Mouse (Mus musculus): Measurements from ENCODE around the gene Dgka. TPM values are rescaled to one million over a fixed set of nuclear protein-coding genes. Genes with fewer than 3 reads are reported as not detected.
"Not testable (repeated sequence)": the region's sequence is repeated elsewhere in the genome, so short reads cannot be mapped to it uniquely, and the experiment has no call there.

The Dgka gene
- polyA plus RNA-seq, 1 experiment from 2014 or later, result 7.8 TPM

DNA sequence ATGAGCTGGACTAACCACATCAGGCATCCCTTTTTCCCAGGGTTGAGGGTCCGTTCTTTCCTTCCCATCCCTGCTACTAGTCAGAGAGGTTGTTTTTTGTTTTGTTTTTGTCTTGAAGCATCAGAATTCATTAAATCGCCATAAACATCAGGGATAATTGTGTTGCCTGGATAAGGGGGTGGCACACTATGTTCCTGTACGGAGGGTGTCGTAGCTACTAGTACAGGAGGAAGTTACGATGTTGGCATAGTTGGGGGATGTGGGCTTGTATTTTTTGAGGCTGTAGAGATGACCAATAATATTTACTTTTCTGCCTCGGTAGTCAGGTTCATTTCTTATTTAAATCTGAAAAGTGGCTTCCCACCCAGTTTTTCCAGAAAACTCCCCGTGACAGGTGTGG is 1.4 kb downstream of the Dgka start:
- Histone ChIP-seq H3K9me3 (ENCODE audit: control insufficient read depth, low read length) (no peaks in the 10 kb centered on the region), H3K36me3 (ENCODE audit: control insufficient read depth, insufficient read depth, low read length) (no peaks in the 10 kb centered on the region), H3K9ac (replicated peaks; ENCODE audit: low read depth, low read length) (peak overlapping the region; percentile 68; the same call in 1 of the 2 replicates), H3K27ac (ENCODE audit: low read depth, low read length) (no peak overlapping the region), H3K27me3 (ENCODE audit: control insufficient read depth, insufficient read depth, low read length) (peaks cover 12% of the 10 kb centered on the region), H3K4me1 (ENCODE audit: control insufficient read depth, insufficient read depth, low read length) (peaks cover 7% of the 10 kb centered on the region; the same call in 1 of the 2 replicates), H3K4me2 (ENCODE audit: low read depth, low read length) (peak overlapping the region; percentile 91), H3K4me3 (ENCODE audit: low read depth, low read length) (peak overlapping the region; percentile 59)
- ATAC-seq (ENCODE audit: low read depth), result no peak
- WGBS, result 6% methylated on average over 7 of the region's 7 CpGs

- no peaks in the 10 kb centered on the region for H3K9me3 ChIP-seq (ENCODE audit: control insufficient read depth, low read length)
- peaks cover 7% of the 10 kb centered on the region; the same call in 1 of the 2 replicates for H3K4me1 ChIP-seq (ENCODE audit: control insufficient read depth, insufficient read depth, low read length)
- H3K36me3 ChIP-seq (ENCODE audit: control insufficient read depth, insufficient read depth, low read length), result no peaks in the 10 kb centered on the region
- H3K27ac ChIP-seq (ENCODE audit: low read depth, low read length), result no peak overlapping the region
- H3K27me3 ChIP-seq (ENCODE audit: control insufficient read depth, insufficient read depth, low read length), result peaks cover 12% of the 10 kb centered on the region
- no peak overlapping the region; the same call in 1 of the 2 replicates for H3K4me2 ChIP-seq (ENCODE audit: low read depth, low read length)
- ATAC-seq (ENCODE audit: low read depth), result no peak
- WGBS, result 48% methylated on average over 4 of the region's 4 CpGs
- no peak overlapping the region for H3K4me3 ChIP-seq (ENCODE audit: low read depth, low read length)
- no peak overlapping the region for H3K9ac ChIP-seq (replicated peaks; ENCODE audit: low read depth, low read length)
These were observed 2.0 kb downstream of the Dgka start for GRCm38 (mm10) chr10:128742616-128743015.

DNA sequence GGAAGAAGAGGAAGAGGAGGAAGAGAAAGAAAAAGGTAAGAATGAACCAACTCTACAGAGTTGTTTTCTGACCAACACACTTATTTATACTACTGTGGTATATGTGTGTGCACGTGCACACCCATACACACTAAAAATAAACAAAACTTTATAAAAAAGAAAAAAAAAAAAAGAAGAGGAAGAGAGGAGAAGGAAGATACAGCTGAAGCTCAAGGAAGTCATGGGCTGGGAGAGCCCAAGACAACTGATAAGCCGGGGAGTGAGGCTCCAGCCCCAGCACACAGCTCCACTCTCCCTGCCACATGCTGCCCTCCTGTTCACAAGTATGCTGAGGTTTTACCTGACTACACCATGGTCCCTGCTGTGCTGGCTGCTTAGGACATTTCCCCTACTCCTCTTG is 4.4 kb downstream of the Dgka start:
- H3K9ac ChIP-seq (replicated peaks; ENCODE audit: low read depth, low read length), result no peak overlapping the region
- no peak for ATAC-seq (ENCODE audit: low read depth)
- peaks cover 4% of the 10 kb centered on the region; the same call in 1 of the 2 replicates for H3K4me1 ChIP-seq (ENCODE audit: control insufficient read depth, insufficient read depth, low read length)
- H3K27me3 ChIP-seq (ENCODE audit: control insufficient read depth, insufficient read depth, low read length), result peaks cover 12% of the 10 kb centered on the region
- no peak overlapping the region for H3K4me3 ChIP-seq (ENCODE audit: low read depth, low read length)
- no peak overlapping the region for H3K4me2 ChIP-seq (ENCODE audit: low read depth, low read length)
- no peaks in the 10 kb centered on the region for H3K9me3 ChIP-seq (ENCODE audit: control insufficient read depth, low read length)
- no peak overlapping the region for H3K27ac ChIP-seq (ENCODE audit: low read depth, low read length)
- WGBS, result 80% methylated on average over 2 of the region's 2 CpGs
- H3K36me3 ChIP-seq (ENCODE audit: control insufficient read depth, insufficient read depth, low read length), result no peaks in the 10 kb centered on the region

GRCm38 (mm10) chr10:128737435-128737834 is 7.2 kb downstream of the Dgka start:
- no peak overlapping the region for H3K9ac ChIP-seq (replicated peaks; ENCODE audit: low read depth, low read length)

GRCm38 (mm10) chr10:128731992-128732391 is 12.7 kb downstream of the Dgka start:
- Histone ChIP-seq H3K36me3 (ENCODE audit: control insufficient read depth, insufficient read depth, low read length) (no peaks in the 10 kb centered on the region), H3K27me3 (ENCODE audit: control insufficient read depth, insufficient read depth, low read length) (no peaks in the 10 kb centered on the region), H3K4me1 (ENCODE audit: control insufficient read depth, insufficient read depth, low read length) (no peaks in the 10 kb centered on the region), H3K9ac (replicated peaks; ENCODE audit: low read depth, low read length) (no peak overlapping the region), H3K4me3 (ENCODE audit: low read depth, low read length) (no peak overlapping the region), H3K9me3 (ENCODE audit: control insufficient read depth, low read length) (no peaks in the 10 kb centered on the region), H3K27ac (ENCODE audit: low read depth, low read length) (no peak overlapping the region), H3K4me2 (ENCODE audit: low read depth, low read length) (no peak overlapping the region)
- no peak for ATAC-seq (ENCODE audit: low read depth)

More at GRCm38 (mm10) chr10:128737435-128737834, 7.2 kb downstream of the Dgka start:
- Histone ChIP-seq H3K4me2 (ENCODE audit: low read depth, low read length) (peak overlapping the region; percentile 31; the same call in 1 of the 2 replicates), H3K4me3 (ENCODE audit: low read depth, low read length) (no peak overlapping the region), H3K9me3 (ENCODE audit: control insufficient read depth, low read length) (no peaks in the 10 kb centered on the region), H3K36me3 (ENCODE audit: control insufficient read depth, insufficient read depth, low read length) (no peaks in the 10 kb centered on the region), H3K4me1 (ENCODE audit: control insufficient read depth, insufficient read depth, low read length) (no peaks in the 10 kb centered on the region), H3K27me3 (ENCODE audit: control insufficient read depth, insufficient read depth, low read length) (peaks cover 6% of the 10 kb centered on the region; the same call in 1 of the 2 replicates), H3K27ac (ENCODE audit: low read depth, low read length) (no peak overlapping the region)
- WGBS, result 4% methylated on average over 15 of the region's 15 CpGs
- peak; percentile 34; the same call in 1 of the 2 replicates for ATAC-seq (ENCODE audit: low read depth)

- 18% methylated on average over 10 of the region's 10 CpGs for WGBS
- H3K4me1 ChIP-seq (ENCODE audit: control insufficient read depth, insufficient read depth, low read length), result no peaks in the 10 kb centered on the region
- H3K27me3 ChIP-seq (ENCODE audit: control insufficient read depth, insufficient read depth, low read length), result no peaks in the 10 kb centered on the region
- no peak overlapping the region for H3K4me3 ChIP-seq (ENCODE audit: low read depth, low read length)
- H3K27ac ChIP-seq (ENCODE audit: low read depth, low read length), result no peak overlapping the region
- no peaks in the 10 kb centered on the region for H3K9me3 ChIP-seq (ENCODE audit: control insufficient read depth, low read length)
- ATAC-seq (ENCODE audit: low read depth), result peak; percentile 28; the same call in 1 of the 2 replicates
- no peaks in the 10 kb centered on the region for H3K36me3 ChIP-seq (ENCODE audit: control insufficient read depth, insufficient read depth, low read length)
- no peak overlapping the region for H3K9ac ChIP-seq (replicated peaks; ENCODE audit: low read depth, low read length)
- no peak overlapping the region; the same call in 1 of the 2 replicates for H3K4me2 ChIP-seq (ENCODE audit: low read depth, low read length)
These were observed 13.6 kb downstream of the Dgka start for GRCm38 (mm10) chr10:128731002-128731433.

GRCm38 (mm10) chr10:128728059-128728458 is 16.6 kb downstream of the Dgka start:
- Histone ChIP-seq H3K4me2 (ENCODE audit: low read depth, low read length) (no peak overlapping the region), H3K9me3 (ENCODE audit: control insufficient read depth, low read length) (no peaks in the 10 kb centered on the region), H3K27ac (ENCODE audit: low read depth, low read length) (no peak overlapping the region), H3K36me3 (ENCODE audit: control insufficient read depth, insufficient read depth, low read length) (no peaks in the 10 kb centered on the region), H3K4me3 (ENCODE audit: low read depth, low read length) (no peak overlapping the region), H3K9ac (replicated peaks; ENCODE audit: low read depth, low read length) (no peak overlapping the region), H3K27me3 (ENCODE audit: control insufficient read depth, insufficient read depth, low read length) (no peaks in the 10 kb centered on the region), H3K4me1 (ENCODE audit: control insufficient read depth, insufficient read depth, low read length) (no peaks in the 10 kb centered on the region)
- ATAC-seq (ENCODE audit: low read depth), result no peak
- 84% methylated on average over 5 of the region's 5 CpGs for WGBS

DNA sequence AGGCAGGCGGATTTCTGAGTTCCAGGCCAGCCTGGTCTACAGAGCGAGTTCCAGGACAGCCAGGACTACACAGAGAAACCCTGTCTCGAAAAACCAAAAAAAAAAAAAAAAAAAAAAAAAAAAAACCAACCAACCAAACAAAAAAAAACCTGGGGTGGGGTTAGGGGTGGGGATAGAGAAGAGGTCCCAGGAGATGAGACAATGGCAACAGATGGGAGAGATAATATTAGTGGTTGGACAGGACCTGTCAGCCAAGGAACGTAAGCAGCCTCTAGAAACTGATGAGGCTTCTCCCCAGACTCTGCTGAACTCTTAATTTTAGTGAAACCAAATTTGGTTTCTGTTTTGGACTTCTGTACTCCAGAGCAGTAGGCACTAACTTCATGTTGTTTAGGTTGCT is 19.2 kb downstream of the Dgka start:
- H3K27ac ChIP-seq (ENCODE audit: low read depth, low read length); ATAC-seq (ENCODE audit: low read depth); H3K36me3 ChIP-seq (ENCODE audit: control insufficient read depth, insufficient read depth, low read length); H3K4me2 ChIP-seq (ENCODE audit: low read depth, low read length); H3K9ac ChIP-seq (replicated peaks; ENCODE audit: low read depth, low read length); H3K4me1 ChIP-seq (ENCODE audit: control insufficient read depth, insufficient read depth, low read length); H3K4me3 ChIP-seq (ENCODE audit: low read depth, low read length); H3K9me3 ChIP-seq (ENCODE audit: control insufficient read depth, low read length); H3K27me3 ChIP-seq (ENCODE audit: control insufficient read depth, insufficient read depth, low read length): not testable (repeated sequence)
- WGBS, result 94% methylated on average over 3 of the region's 4 CpGs

DNA sequence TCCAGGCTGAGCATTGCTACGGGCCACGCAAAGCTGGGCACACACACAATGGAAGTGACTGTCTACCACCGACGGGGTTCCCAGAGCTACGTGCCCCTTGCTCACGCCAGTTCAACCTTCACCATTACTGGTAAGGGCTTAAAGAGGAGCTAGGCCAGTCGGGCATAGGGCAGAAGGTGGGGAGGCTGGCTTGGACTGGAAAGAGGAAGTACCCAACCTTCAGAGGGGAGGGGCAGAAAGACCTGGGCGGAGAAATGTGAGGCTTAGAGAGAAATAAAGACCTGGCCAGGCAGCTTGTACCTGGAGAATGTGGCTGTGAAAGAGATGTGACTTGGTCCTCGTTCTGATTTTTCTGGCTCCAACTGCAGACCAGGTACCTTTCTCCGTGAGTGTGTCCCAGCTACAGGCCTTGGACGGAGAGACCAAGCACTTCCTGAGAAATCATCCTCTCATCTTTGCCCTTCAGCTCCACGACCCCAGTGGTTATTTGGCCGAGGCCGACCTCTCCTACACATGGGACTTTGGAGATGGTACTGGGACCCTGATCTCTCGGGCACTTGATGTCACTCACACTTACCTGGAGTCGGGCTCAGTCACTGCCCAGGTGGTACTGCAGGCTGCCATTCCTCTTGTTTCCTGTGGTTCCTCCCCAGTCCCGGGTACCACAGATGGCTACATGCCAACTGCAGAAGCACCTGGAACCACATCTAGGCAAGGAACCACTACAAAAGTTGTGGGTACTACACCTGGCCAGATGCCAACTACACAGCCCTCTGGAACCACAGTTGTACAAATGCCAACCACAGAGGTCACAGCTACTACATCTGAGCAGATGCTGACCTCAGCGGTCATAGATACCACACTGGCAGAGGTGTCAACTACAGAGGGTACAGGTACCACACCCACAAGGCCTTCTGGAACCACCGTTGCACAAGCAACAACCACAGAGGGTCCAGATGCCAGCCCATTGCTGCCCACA is 28.8 kb downstream of the Dgka start:
- Histone ChIP-seq H3K9me3 (ENCODE audit: control insufficient read depth, low read length) (no peaks in the 10 kb centered on the region), H3K4me3 (ENCODE audit: low read depth, low read length) (no peak overlapping the region), H3K4me2 (ENCODE audit: low read depth, low read length) (no peak overlapping the region), H3K36me3 (ENCODE audit: control insufficient read depth, insufficient read depth, low read length) (no peaks in the 10 kb centered on the region), H3K27ac (ENCODE audit: low read depth, low read length) (no peak overlapping the region), H3K4me1 (ENCODE audit: control insufficient read depth, insufficient read depth, low read length) (no peaks in the 10 kb centered on the region), H3K9ac (replicated peaks; ENCODE audit: low read depth, low read length) (no peak overlapping the region), H3K27me3 (ENCODE audit: control insufficient read depth, insufficient read depth, low read length) (no peaks in the 10 kb centered on the region)
- ATAC-seq (ENCODE audit: low read depth), result no peak
- 88% methylated on average over 19 of the region's 19 CpGs for WGBS

Measured in neural tube, embryonic 14.5 days (tissue).